Mouse (Mus musculus): Measurements from ENCODE around the gene Vegfb.

- TF ChIP-seq CTCF (conservative IDR thresholded peaks at IDR 0.05; ENCODE audit: low read length): no peak
- no peak for TF ChIP-seq POU5F1 (IDR thresholded peaks at IDR 0.05; ENCODE audit: borderline replicate concordance, low read length)
- TF ChIP-seq NANOG (IDR thresholded peaks at IDR 0.05; ENCODE audit: borderline replicate concordance, low read length): no peak
These were observed 8.4 kb downstream of the Vegfb start for GRCm38 (mm10) chr19:6979001-6979479.

Measured in E14TG2a.4 (cell line).